Mouse (Mus musculus) limb, embryonic 11.5 days (tissue): ENCODE measurements at regions not wholly inside any gene's neighbourhood (a gene's known extent, or its start where the extent isn't known, plus 50 kb on each side); places are given as distances from the start of the nearest gene placed in this dataset.

Experiments used
- ATAC-seq: fragments of 200-750 bp; cut with Nextera tagmentation; 2 replicates; pipeline ENCODE4 v1.8.0; 2017; ENCODE audit warnings: low read depth; ENCODE audit not compliant: insufficient number of reproducible peaks, low FRiP score, low TSS enrichment
- DNase-seq: peaks from one replicate; pipeline ENCODE4 v3.0.0-alpha.2; 2015; ENCODE audit warnings: low spot score
- H3K27ac ChIP-seq: fragments of 300-500 bp; sonication (generic); replicated peaks from 2 replicates; pipeline ENCODE4 v1.5.1; 2014; ENCODE audit warnings: low read depth, mild to moderate bottlenecking, low read length
- H3K27me3 ChIP-seq: fragments of 300-500 bp; sonication (generic); 2 replicates; pipeline ENCODE4 v1.6.1; 2014; ENCODE audit warnings: mild to moderate bottlenecking, low read length, mixed read lengths; ENCODE audit not compliant: control insufficient read depth, insufficient read depth
- H3K36me3 ChIP-seq: fragments of 300-500 bp; sonication (generic); 2 replicates; pipeline ENCODE4 v1.6.1; 2014; ENCODE audit warnings: mild to moderate bottlenecking, low read length, moderate library complexity, mixed read lengths; ENCODE audit not compliant: control insufficient read depth, insufficient read depth
- H3K4me1 ChIP-seq: fragments of 300-500 bp; sonication (generic); 2 replicates; pipeline ENCODE4 v1.6.1; 2014; ENCODE audit warnings: low read length, mixed read lengths; ENCODE audit not compliant: control insufficient read depth, insufficient read depth
- H3K4me2 ChIP-seq: fragments of 300-500 bp; sonication (generic); 2 replicates; pipeline ENCODE4 v1.6.1; 2014; ENCODE audit warnings: low read depth, mild to moderate bottlenecking, moderate library complexity; ENCODE audit not compliant: severe bottlenecking
- H3K4me3 ChIP-seq: fragments of 300-500 bp; sonication (generic); 2 replicates; pipeline ENCODE4 v1.5.1; 2014; ENCODE audit warnings: low read depth, low read length
- H3K9ac ChIP-seq: fragments of 300-500 bp; sonication (generic); 2 replicates; pipeline ENCODE4 v1.6.1; 2014; ENCODE audit warnings: mild to moderate bottlenecking, low read length
- H3K9me3 ChIP-seq: fragments of 300-500 bp; sonication (generic); 2 replicates; pipeline ENCODE4 v1.6.1; 2016; ENCODE audit warnings: low read length; ENCODE audit not compliant: control insufficient read depth
- WGBS: fragments of 180-500 bp; shearing (Covaris S2); extraction: QIAGEN DNeasy Blood & Tissue Kit; methylation state at CpG from one replicate; pipeline ENCODE4 v1.1.7; 2014; 5-methylcytosine and 5-hydroxymethylcytosine counted together

- no peak overlapping the region for H3K4me2 ChIP-seq
- H3K27ac ChIP-seq = no peak overlapping the region
- no peak for ATAC-seq
- no peaks in the 10 kb centered on the region for H3K36me3 ChIP-seq
- no peaks in the 10 kb centered on the region for H3K4me1 ChIP-seq
- 88% methylated on average over 3 of the region's 3 CpGs for WGBS
- no peak overlapping the region for H3K9ac ChIP-seq
- no peaks in the 10 kb centered on the region for H3K27me3 ChIP-seq
- no peaks in the 10 kb centered on the region for H3K9me3 ChIP-seq
- DNase-seq = no peak
- H3K4me3 ChIP-seq = no peak overlapping the region
Measured at GRCm38 (mm10) chr14:58224419-58224818, 154.1 kb downstream of the Fgf9 start.

DNA sequence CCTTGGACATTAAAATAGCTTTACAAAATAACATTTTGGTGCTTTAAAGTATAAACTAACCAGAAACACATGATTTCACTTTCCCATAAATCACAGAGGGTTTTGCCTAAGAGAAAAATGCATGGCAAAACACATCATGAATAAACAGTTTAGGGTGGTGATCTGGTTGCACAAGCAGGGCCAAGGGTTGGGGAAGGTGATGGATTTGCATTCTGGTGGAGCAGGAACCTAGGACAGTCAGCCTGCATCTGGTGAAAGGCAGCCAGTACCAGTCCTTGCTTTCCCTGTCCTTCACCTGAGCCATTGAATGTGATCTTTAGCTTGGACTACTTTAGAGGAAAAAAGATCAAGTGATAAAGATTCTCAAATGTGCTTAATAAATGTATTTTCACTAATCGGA, 138.1 kb downstream of the Fgf9 start:
- no peak for DNase-seq
- ATAC-seq = no peak
- Histone ChIP-seq H3K4me2 (no peak overlapping the region), H3K4me1 (no peaks in the 10 kb centered on the region), H3K27me3 (no peaks in the 10 kb centered on the region), H3K36me3 (no peaks in the 10 kb centered on the region), H3K9ac (no peak overlapping the region), H3K9me3 (no peaks in the 10 kb centered on the region), H3K4me3 (no peak overlapping the region), H3K27ac (no peak overlapping the region)
- WGBS = 93% methylated on average over 1 of the region's 1 CpGs

DNA sequence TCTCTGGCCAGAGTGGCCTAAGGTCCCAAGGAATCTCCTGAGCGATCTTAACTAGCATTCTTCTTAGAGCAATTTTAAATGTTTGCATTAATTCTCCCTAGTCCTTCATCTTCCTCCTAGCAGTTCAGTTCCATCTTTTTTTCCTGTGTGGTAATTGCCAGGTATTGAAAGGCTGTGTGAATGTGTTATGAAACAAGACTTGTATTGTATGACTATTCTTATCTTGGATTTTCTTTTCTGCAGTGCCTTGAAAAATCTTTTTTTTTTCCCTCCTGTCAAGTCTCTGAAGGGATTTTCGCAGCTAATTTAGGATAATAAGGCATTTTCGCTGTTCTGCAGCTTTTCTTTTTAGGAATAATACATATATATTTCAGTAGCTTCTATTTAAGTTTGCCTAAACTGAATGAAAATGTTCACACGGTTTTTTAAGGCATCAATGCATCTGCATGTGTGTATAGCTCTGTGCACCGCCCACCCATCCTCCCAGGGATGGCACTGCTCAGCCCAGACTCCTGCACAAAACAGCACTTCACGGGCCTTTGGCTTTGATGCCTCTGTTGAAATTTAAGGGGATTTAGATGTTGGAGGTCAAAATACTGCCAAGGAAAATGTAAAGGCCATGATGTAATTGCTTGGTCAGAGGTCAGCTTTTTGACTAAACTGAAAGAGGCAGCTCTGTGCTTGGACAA, 132.4 kb downstream of the Fgf9 start:
- H3K9me3 ChIP-seq = no peaks in the 10 kb centered on the region
- 78% methylated on average over 6 of the region's 6 CpGs for WGBS
- H3K4me1 ChIP-seq = no peaks in the 10 kb centered on the region
- H3K4me2 ChIP-seq = no peak overlapping the region
- DNase-seq (no peak), ATAC-seq (no peak)
- H3K27me3 ChIP-seq = no peaks in the 10 kb centered on the region
- H3K4me3 ChIP-seq = no peak overlapping the region
- no peak overlapping the region for H3K9ac ChIP-seq
- no peak overlapping the region for H3K27ac ChIP-seq
- no peaks in the 10 kb centered on the region for H3K36me3 ChIP-seq

DNA sequence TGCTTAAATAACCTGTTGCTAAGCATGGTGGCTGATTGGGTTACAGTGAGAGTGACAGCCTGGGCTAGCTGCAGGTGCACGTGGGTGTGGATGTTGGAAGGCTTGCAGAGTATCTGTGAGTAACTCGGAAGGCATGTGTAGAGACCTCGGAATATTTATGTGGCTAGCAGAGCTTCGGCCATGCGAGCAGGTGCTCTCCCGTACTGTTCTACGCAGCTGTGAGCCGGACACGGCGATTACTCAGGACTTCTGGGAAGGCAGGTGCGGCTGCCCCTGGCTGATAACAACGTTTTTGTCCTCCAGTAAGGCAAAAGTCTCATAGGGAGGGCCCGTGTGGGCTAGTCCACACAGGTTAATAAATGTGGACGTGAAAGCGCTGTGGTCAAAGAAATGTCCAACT, 119.6 kb downstream of the Fgf9 start:
- H3K36me3 ChIP-seq = no peaks in the 10 kb centered on the region
- H3K27ac ChIP-seq = no peak overlapping the region
- WGBS = 76% methylated on average over 15 of the region's 15 CpGs
- no peaks in the 10 kb centered on the region for H3K9me3 ChIP-seq
- no peaks in the 10 kb centered on the region for H3K4me1 ChIP-seq
- ATAC-seq (no peak), DNase-seq (no peak)
- no peaks in the 10 kb centered on the region for H3K27me3 ChIP-seq
- no peak overlapping the region for H3K9ac ChIP-seq
- no peak overlapping the region for H3K4me3 ChIP-seq
- no peak overlapping the region for H3K4me2 ChIP-seq

DNA sequence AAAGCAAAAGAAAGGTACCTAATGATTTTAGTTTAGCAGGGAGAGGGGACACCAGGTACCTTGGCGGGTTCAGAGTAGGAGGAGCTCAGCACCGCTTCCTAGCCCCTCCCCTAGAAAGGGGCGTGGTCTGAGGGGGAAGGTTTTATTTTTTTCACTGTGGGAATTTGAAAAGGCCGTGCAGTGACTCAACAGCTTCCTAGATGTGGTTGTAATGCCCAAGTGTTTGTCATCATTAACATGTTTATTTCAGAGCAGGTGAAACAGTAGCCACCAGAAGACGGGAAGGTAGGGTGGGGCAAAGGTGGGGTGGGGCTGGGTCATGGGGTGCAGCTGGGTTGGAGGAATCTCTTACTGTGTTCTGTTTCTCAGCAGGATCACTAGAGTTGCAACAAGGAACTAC, 112.5 kb downstream of the Fgf9 start:
- H3K27me3 ChIP-seq = no peaks in the 10 kb centered on the region
- H3K36me3 ChIP-seq = no peaks in the 10 kb centered on the region
- H3K9ac ChIP-seq = no peak overlapping the region
- no peaks in the 10 kb centered on the region for H3K4me1 ChIP-seq
- 71% methylated on average over 5 of the region's 5 CpGs for WGBS
- DNase-seq = no peak
- ATAC-seq = no peak
- no peak overlapping the region for H3K4me2 ChIP-seq
- H3K9me3 ChIP-seq = no peaks in the 10 kb centered on the region
- H3K4me3 ChIP-seq = no peak overlapping the region
- H3K27ac ChIP-seq = no peak overlapping the region

GRCm38 (mm10) chr14:58180724-58181123, 110.4 kb downstream of the Fgf9 start:
- H3K9ac ChIP-seq = no peak overlapping the region
- no peak for ATAC-seq
- no peak for DNase-seq
- H3K27ac ChIP-seq = no peak overlapping the region
- H3K36me3 ChIP-seq = no peaks in the 10 kb centered on the region
- H3K4me2 ChIP-seq = no peak overlapping the region
- no peaks in the 10 kb centered on the region for H3K27me3 ChIP-seq
- no peaks in the 10 kb centered on the region for H3K4me1 ChIP-seq
- H3K9me3 ChIP-seq = no peaks in the 10 kb centered on the region
- H3K4me3 ChIP-seq = no peak overlapping the region

DNA sequence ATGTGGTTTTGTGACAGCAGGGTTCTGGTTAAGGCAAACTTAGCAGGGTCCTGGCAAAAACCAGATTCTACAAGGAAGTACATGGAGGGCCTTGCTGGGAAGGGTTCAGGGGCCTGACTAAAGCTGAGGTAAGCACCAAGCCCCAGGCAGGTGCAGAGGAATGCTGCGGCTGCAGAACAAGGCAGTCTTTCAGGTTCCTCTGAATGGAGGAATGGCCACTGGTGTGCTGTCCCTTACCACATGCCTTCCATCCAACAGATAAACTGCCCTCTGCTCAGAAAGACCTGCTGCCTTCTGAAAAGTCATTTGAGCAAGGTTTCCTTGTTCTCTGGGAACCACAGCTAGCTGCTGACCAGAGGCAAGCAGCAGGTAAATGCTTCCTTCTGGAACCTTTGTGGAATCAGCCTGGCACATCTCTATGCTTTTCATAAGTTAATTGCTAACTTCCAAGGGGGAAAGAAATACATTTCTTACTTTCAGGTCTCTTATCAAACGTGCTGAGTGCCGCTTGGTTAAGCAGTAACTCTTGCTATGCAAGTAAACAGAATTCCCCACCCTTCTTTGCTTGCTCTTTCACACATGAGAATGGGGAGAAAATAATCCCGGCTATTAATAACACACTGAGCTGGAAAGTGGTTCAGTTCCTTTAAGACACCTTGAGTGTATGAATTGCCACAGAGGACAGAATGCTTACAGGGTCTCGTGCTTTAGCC, 105.5 kb downstream of the Fgf9 start:
- Histone ChIP-seq H3K36me3 (no peaks in the 10 kb centered on the region), H3K4me1 (no peaks in the 10 kb centered on the region), H3K9me3 (no peaks in the 10 kb centered on the region), H3K27ac (no peak overlapping the region), H3K4me3 (no peak overlapping the region), H3K27me3 (no peaks in the 10 kb centered on the region), H3K4me2 (no peak overlapping the region), H3K9ac (no peak overlapping the region)
- DNase-seq = no peak
- WGBS = 84% methylated on average over 5 of the region's 5 CpGs
- no peak for ATAC-seq

- Histone ChIP-seq H3K36me3 (no peaks in the 10 kb centered on the region), H3K4me2 (no peak overlapping the region), H3K27me3 (no peaks in the 10 kb centered on the region), H3K4me3 (no peak overlapping the region), H3K4me1 (no peaks in the 10 kb centered on the region), H3K9ac (no peak overlapping the region), H3K9me3 (no peaks in the 10 kb centered on the region), H3K27ac (no peak overlapping the region)
- ATAC-seq = no peak
- no peak for DNase-seq
- WGBS = 89% methylated on average over 6 of the region's 6 CpGs
Measured at GRCm38 (mm10) chr14:58174512-58174911, 104.2 kb downstream of the Fgf9 start.

DNA sequence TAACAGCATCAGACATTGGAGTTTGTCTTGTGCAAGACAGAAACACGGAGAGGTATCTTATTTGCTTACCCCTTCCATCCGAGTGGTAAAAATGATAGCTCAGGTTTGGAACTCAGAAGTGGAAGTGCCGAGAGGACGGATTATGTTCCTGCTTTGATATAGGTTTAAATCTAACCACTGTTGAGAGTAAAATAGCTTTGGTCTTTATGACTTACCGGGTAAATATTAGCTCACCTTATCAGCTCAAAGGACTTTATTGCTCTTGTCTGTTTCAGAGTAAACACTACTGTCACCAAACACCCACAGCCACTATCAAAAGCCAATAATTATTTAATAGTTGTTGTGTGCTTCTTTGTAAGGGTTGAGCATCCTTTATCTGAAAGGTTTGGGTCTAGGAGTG, 98.6 kb downstream of the Fgf9 start:
- no peak overlapping the region for H3K9ac ChIP-seq
- no peaks in the 10 kb centered on the region for H3K36me3 ChIP-seq
- H3K4me2 ChIP-seq = no peak overlapping the region
- no peak overlapping the region for H3K27ac ChIP-seq
- no peaks in the 10 kb centered on the region for H3K9me3 ChIP-seq
- no peak for DNase-seq
- no peaks in the 10 kb centered on the region for H3K4me1 ChIP-seq
- H3K27me3 ChIP-seq = no peaks in the 10 kb centered on the region
- H3K4me3 ChIP-seq = no peak overlapping the region
- no peak for ATAC-seq
- WGBS = 56% methylated on average over 5 of the region's 5 CpGs
